Mouse (Mus musculus) stomach, embryonic 15.5 days (tissue): ENCODE data around the gene Cdc42ep1. TPM values are rescaled to one million over a fixed set of nuclear protein-coding genes. Genes with fewer than 3 reads are reported as not detected.

Experiments used
- ATAC-seq: fragments of 200-750 bp; cut with Nextera tagmentation; 2 replicates; pipeline ENCODE4 v1.8.0; 2017; ENCODE audit warnings: low read depth, moderate number of reproducible peaks, moderate TSS enrichment; ENCODE audit not compliant: insufficient read depth, low FRiP score
- H3K27ac ChIP-seq: fragments of 300-500 bp; sonication (generic); 2 replicates; pipeline ENCODE4 v1.5.1; 2015; ENCODE audit warnings: mild to moderate bottlenecking, inconsistent platforms
- H3K27me3 ChIP-seq: fragments of 300-500 bp; sonication (generic); replicated peaks from 2 replicates; pipeline ENCODE4 v1.6.1; 2015; ENCODE audit warnings: inconsistent platforms
- H3K36me3 ChIP-seq: fragments of 300-500 bp; sonication (generic); 2 replicates; pipeline ENCODE4 v1.6.1; 2015; ENCODE audit warnings: inconsistent platforms
- H3K4me1 ChIP-seq: fragments of 300-500 bp; sonication (generic); 2 replicates; pipeline ENCODE4 v1.6.1; 2015; ENCODE audit warnings: inconsistent platforms
- H3K4me2 ChIP-seq: fragments of 300-500 bp; sonication (generic); 2 replicates; pipeline ENCODE4 v1.6.1; 2015; ENCODE audit warnings: mild to moderate bottlenecking, inconsistent platforms
- H3K4me3 ChIP-seq: fragments of 300-500 bp; sonication (generic); replicated peaks from 2 replicates; pipeline ENCODE4 v1.5.1; 2015; ENCODE audit warnings: inconsistent platforms
- H3K9ac ChIP-seq: fragments of 300-500 bp; sonication (generic); 2 replicates; pipeline ENCODE4 v1.6.1; 2015; ENCODE audit warnings: inconsistent platforms
- H3K9me3 ChIP-seq: fragments of 300-500 bp; sonication (generic); 2 replicates; pipeline ENCODE4 v1.6.1; 2016; ENCODE audit warnings: inconsistent platforms
- WGBS: fragments of 180-500 bp; shearing (Covaris S2); methylation state at CpG from one replicate; pipeline ENCODE4 v1.1.7; 2015; 5-methylcytosine and 5-hydroxymethylcytosine counted together
- polyA plus RNA-seq: library from polyadenylated mRNA; unstranded; fragments of >200 nt; fragmentation: Nextera tagmentation; extraction: Ambion mirVana; gene quantifications from 2 replicates; pipeline ENCODE4 v1.2.1, GENCODE M21; 2015

Gene Cdc42ep1
- polyA plus RNA-seq, 1 experiment from 2014 or later = 54.1 TPM

GRCm38 (mm10) chr15:78831720-78832657 lies 10.4 kb upstream of the Cdc42ep1 start:
- H3K4me1 ChIP-seq = peaks cover 65% of the 10 kb centered on the region
- WGBS = 35% methylated on average over 18 of the region's 19 CpGs
- no peak overlapping the region for H3K9ac ChIP-seq

GRCm38 (mm10) chr15:78832701-78833123 lies 9.7 kb upstream of the Cdc42ep1 start:
- H3K4me2 ChIP-seq = peak overlapping the region; percentile 37; the same call in 1 of the 2 replicates

More at GRCm38 (mm10) chr15:78831720-78832657, 10.4 kb upstream of the Cdc42ep1 start:
- H3K4me3 ChIP-seq = peak overlapping the region; percentile 15
- ATAC-seq = peak; percentile 63
- no peaks in the 10 kb centered on the region for H3K9me3 ChIP-seq
- H3K4me2 ChIP-seq = peak overlapping the region; percentile 37
- no peaks in the 10 kb centered on the region for H3K27me3 ChIP-seq
- H3K27ac ChIP-seq = peak overlapping the region; percentile 87
- no peaks in the 10 kb centered on the region for H3K36me3 ChIP-seq

GRCm38 (mm10) chr15:78833582-78833981 lies 8.8 kb upstream of the Cdc42ep1 start:
- Histone ChIP-seq H3K27me3 (no peaks in the 10 kb centered on the region), H3K27ac (peak overlapping the region; percentile 87), H3K9ac (no peak overlapping the region), H3K9me3 (no peaks in the 10 kb centered on the region), H3K4me2 (no peak overlapping the region), H3K36me3 (no peaks in the 10 kb centered on the region), H3K4me1 (peaks cover 54% of the 10 kb centered on the region), H3K4me3 (no peak overlapping the region)
- WGBS = 76% methylated on average over 3 of the region's 3 CpGs
- ATAC-seq = no peak

More at GRCm38 (mm10) chr15:78832701-78833123, 9.7 kb upstream of the Cdc42ep1 start:
- ATAC-seq = peak; percentile 41; the same call in 1 of the 2 replicates
- no peaks in the 10 kb centered on the region for H3K36me3 ChIP-seq
- no peak overlapping the region for H3K4me3 ChIP-seq
- H3K4me1 ChIP-seq = peaks cover 61% of the 10 kb centered on the region
- peak overlapping the region; percentile 87 for H3K27ac ChIP-seq
- H3K9me3 ChIP-seq = no peaks in the 10 kb centered on the region
- H3K9ac ChIP-seq = no peak overlapping the region; the same call in 1 of the 2 replicates
- H3K27me3 ChIP-seq = no peaks in the 10 kb centered on the region
- WGBS = 26% methylated on average over 14 of the region's 14 CpGs

- Histone ChIP-seq H3K27ac (peak overlapping the region; percentile 87), H3K4me3 (no peak overlapping the region), H3K9ac (no peak overlapping the region), H3K27me3 (no peaks in the 10 kb centered on the region), H3K4me1 (peaks cover 53% of the 10 kb centered on the region), H3K4me2 (no peak overlapping the region), H3K36me3 (no peaks in the 10 kb centered on the region), H3K9me3 (no peaks in the 10 kb centered on the region)
- WGBS = 30% methylated on average over 10 of the region's 10 CpGs
- ATAC-seq = peak; percentile 10; the same call in 1 of the 2 replicates
Observed at GRCm38 (mm10) chr15:78834233-78835005, 8.0 kb upstream of the Cdc42ep1 start.

- H3K27ac ChIP-seq = peak overlapping the region; percentile 87
- peaks cover 63% of the 10 kb centered on the region for H3K4me1 ChIP-seq
- no peaks in the 10 kb centered on the region for H3K9me3 ChIP-seq
- WGBS = 23% methylated on average over 12 of the region's 12 CpGs
- ATAC-seq = no peak
- no peak overlapping the region for H3K9ac ChIP-seq
- no peaks in the 10 kb centered on the region for H3K36me3 ChIP-seq
- no peaks in the 10 kb centered on the region for H3K27me3 ChIP-seq
- no peak overlapping the region for H3K4me3 ChIP-seq
- H3K4me2 ChIP-seq = no peak overlapping the region
Observed at GRCm38 (mm10) chr15:78835200-78836085, 7.0 kb upstream of the Cdc42ep1 start.

- H3K36me3 ChIP-seq = no peaks in the 10 kb centered on the region
- peaks cover 66% of the 10 kb centered on the region for H3K4me1 ChIP-seq
- H3K27ac ChIP-seq = peak overlapping the region; percentile 87
- no peak for ATAC-seq
- H3K9me3 ChIP-seq = no peaks in the 10 kb centered on the region
- H3K27me3 ChIP-seq = no peaks in the 10 kb centered on the region
- H3K4me3 ChIP-seq = no peak overlapping the region
- H3K9ac ChIP-seq = no peak overlapping the region
- 31% methylated on average over 8 of the region's 8 CpGs for WGBS
- H3K4me2 ChIP-seq = no peak overlapping the region
Observed at GRCm38 (mm10) chr15:78836086-78836621, 6.3 kb upstream of the Cdc42ep1 start.

- H3K27ac ChIP-seq = peak overlapping the region; percentile 79
- WGBS = 11% methylated on average over 2 of the region's 2 CpGs
- no peak overlapping the region for H3K4me3 ChIP-seq
- no peak for ATAC-seq
- H3K4me2 ChIP-seq = no peak overlapping the region
- no peaks in the 10 kb centered on the region for H3K36me3 ChIP-seq
- H3K9me3 ChIP-seq = no peaks in the 10 kb centered on the region
- H3K9ac ChIP-seq = no peak overlapping the region
- peaks cover 51% of the 10 kb centered on the region for H3K4me1 ChIP-seq
- H3K27me3 ChIP-seq = no peaks in the 10 kb centered on the region
Observed at GRCm38 (mm10) chr15:78839744-78840143, 2.7 kb upstream of the Cdc42ep1 start.

GRCm38 (mm10) chr15:78840241-78840640 lies 2.2 kb upstream of the Cdc42ep1 start:
- peaks cover 50% of the 10 kb centered on the region for H3K4me1 ChIP-seq
- WGBS = 42% methylated on average over 3 of the region's 3 CpGs

GRCm38 (mm10) chr15:78840751-78841150 lies 1.7 kb upstream of the Cdc42ep1 start:
- peaks cover 50% of the 10 kb centered on the region for H3K4me1 ChIP-seq
- H3K4me3 ChIP-seq = no peak overlapping the region
- no peaks in the 10 kb centered on the region for H3K36me3 ChIP-seq
- no peak overlapping the region for H3K9ac ChIP-seq
- no peak for ATAC-seq
- 72% methylated on average over 11 of the region's 11 CpGs for WGBS
- no peaks in the 10 kb centered on the region for H3K27me3 ChIP-seq
- H3K27ac ChIP-seq = peak overlapping the region; percentile 79
- H3K9me3 ChIP-seq = no peaks in the 10 kb centered on the region
- no peak overlapping the region for H3K4me2 ChIP-seq

More at GRCm38 (mm10) chr15:78840241-78840640, 2.2 kb upstream of the Cdc42ep1 start:
- H3K9ac ChIP-seq = no peak overlapping the region
- no peaks in the 10 kb centered on the region for H3K36me3 ChIP-seq
- ATAC-seq = no peak
- H3K4me3 ChIP-seq = no peak overlapping the region
- no peaks in the 10 kb centered on the region for H3K27me3 ChIP-seq
- H3K9me3 ChIP-seq = no peaks in the 10 kb centered on the region
- peak overlapping the region; percentile 79 for H3K27ac ChIP-seq
- no peak overlapping the region for H3K4me2 ChIP-seq

GRCm38 (mm10) chr15:78841161-78841790 lies 1.1 kb upstream of the Cdc42ep1 start:
- WGBS = 67% methylated on average over 6 of the region's 6 CpGs
- Histone ChIP-seq H3K27me3 (no peaks in the 10 kb centered on the region), H3K4me1 (peaks cover 50% of the 10 kb centered on the region), H3K27ac (peak overlapping the region; percentile 96), H3K4me2 (no peak overlapping the region), H3K36me3 (no peaks in the 10 kb centered on the region), H3K9me3 (no peaks in the 10 kb centered on the region), H3K4me3 (no peak overlapping the region), H3K9ac (no peak overlapping the region)
- ATAC-seq = no peak
